Mouse (Mus musculus): ENCODE measurements around the gene Timm22. TPM values are rescaled to one million over a fixed set of nuclear protein-coding genes. Genes with fewer than 3 reads are reported as not detected.
A peak's percentile ranks its signal among the peaks of the same experiment; 100 is the strongest.

Timm22 gene
- total RNA-seq, 4 experiments from 2014 or later: 24.5 to 33.1 (median 31.1) TPM

GRCm38 (mm10) chr11:76388711-76389110 lies 18.0 kb upstream of the Timm22 start:
- no peak for DNase-seq (ENCODE audit: low spot score in 2 of 2)

GRCm38 (mm10) chr11:76392532-76392931 lies 14.2 kb upstream of the Timm22 start:
- no peak for DNase-seq (ENCODE audit: low spot score in 2 of 2)

GRCm38 (mm10) chr11:76392996-76393395 lies 13.8 kb upstream of the Timm22 start:
- no peak for DNase-seq (ENCODE audit: low spot score in 2 of 2)

GRCm38 (mm10) chr11:76397650-76398311 lies 9.0 kb upstream of the Timm22 start:
- DNase-seq (ENCODE audit: low spot score in 2 of 2): no peak

- DNase-seq (ENCODE audit: low spot score in 2 of 2): no peak
Measured at GRCm38 (mm10) chr11:76398312-76398797, 8.4 kb upstream of the Timm22 start.

- DNase-seq (ENCODE audit: low spot score in 2 of 2): peak in 1 of 2 experiments; percentile 72
Measured at GRCm38 (mm10) chr11:76398798-76399586, 7.8 kb upstream of the Timm22 start, which contains the start of gene Nxn. TSS of gene Nxn (minus strand) at chr11:76399140.

- no peak for DNase-seq (ENCODE audit: low spot score in 2 of 2)
Measured at GRCm38 (mm10) chr11:76399587-76400330, 7.0 kb upstream of the Timm22 start.

- no peak for DNase-seq (ENCODE audit: low spot score in 2 of 2)
Measured at GRCm38 (mm10) chr11:76401398-76401797, 5.4 kb upstream of the Timm22 start.

- no peak for DNase-seq (ENCODE audit: low spot score in 2 of 2)
Measured at GRCm38 (mm10) chr11:76405113-76405512, 1.6 kb upstream of the Timm22 start.

GRCm38 (mm10) chr11:76405626-76406264 lies 1.0 kb upstream of the Timm22 start:
- DNase-seq (ENCODE audit: low spot score in 2 of 2): no peak

- DNase-seq (ENCODE audit: low spot score in 2 of 2): peak; percentile 36 to 64
Measured at GRCm38 (mm10) chr11:76410826-76411225, 4.1 kb downstream of the Timm22 start.

- DNase-seq (ENCODE audit: low spot score in 2 of 2): no peak
Measured at GRCm38 (mm10) chr11:76413202-76413601, 6.5 kb downstream of the Timm22 start.

- DNase-seq (ENCODE audit: low spot score in 2 of 2): no peak
Measured at GRCm38 (mm10) chr11:76415001-76415400, 8.2 kb downstream of the Timm22 start.

- no peak for DNase-seq (ENCODE audit: low spot score in 2 of 2)
Measured at GRCm38 (mm10) chr11:76415985-76416384, 9.2 kb downstream of the Timm22 start.

- DNase-seq (ENCODE audit: low spot score in 2 of 2): peak in 1 of 2 experiments; percentile 61
Measured at GRCm38 (mm10) chr11:76418423-76418822, 11.7 kb downstream of the Timm22 start.

- DNase-seq (ENCODE audit: low spot score in 2 of 2): no peak
Measured at GRCm38 (mm10) chr11:76419179-76419578, 12.4 kb downstream of the Timm22 start.

GRCm38 (mm10) chr11:76420896-76421295 lies 14.1 kb downstream of the Timm22 start:
- DNase-seq (ENCODE audit: low spot score in 2 of 2): no peak

GRCm38 (mm10) chr11:76425749-76426148 lies 19.0 kb downstream of the Timm22 start:
- DNase-seq (ENCODE audit: low spot score in 2 of 2): no peak

- no peak for DNase-seq (ENCODE audit: low spot score in 2 of 2)
Measured at GRCm38 (mm10) chr11:76427781-76428180, 21.0 kb downstream of the Timm22 start.

GRCm38 (mm10) chr11:76429046-76429445 lies 22.3 kb downstream of the Timm22 start:
- no peak for DNase-seq (ENCODE audit: low spot score in 2 of 2)

- no peak for DNase-seq (ENCODE audit: low spot score in 2 of 2)
Measured at GRCm38 (mm10) chr11:76429556-76429955, 22.8 kb downstream of the Timm22 start.
